Mouse (Mus musculus) cerebellum, adult 11-12 months (tissue): ENCODE data around the gene Lect2.

Source experiments
- DNase-seq: peaks from one replicate; pipeline ENCODE4 v3.0.0; 2022

The Lect2 gene

DNA sequence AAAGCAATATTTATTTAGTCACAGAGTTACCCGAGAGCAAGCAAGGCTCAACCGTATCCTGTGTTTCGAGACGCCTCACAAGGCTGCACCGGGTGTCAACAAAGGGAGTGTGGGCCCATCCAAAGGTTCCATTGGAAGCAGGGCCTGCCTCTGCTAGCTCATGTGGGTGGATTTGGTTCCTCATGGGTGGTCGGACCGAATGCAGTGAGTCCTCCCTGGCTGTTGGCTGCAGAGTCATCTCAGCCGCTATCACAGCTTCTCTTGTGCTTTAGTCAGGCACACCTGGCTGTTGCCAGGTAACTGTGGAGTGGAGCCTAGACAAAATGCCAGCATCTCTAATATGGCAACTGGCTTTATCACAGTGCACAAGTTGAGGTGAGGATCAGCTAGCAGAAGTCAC is 47.7 kb downstream of the Lect2 start:
- DNase-seq: no peak

DNA sequence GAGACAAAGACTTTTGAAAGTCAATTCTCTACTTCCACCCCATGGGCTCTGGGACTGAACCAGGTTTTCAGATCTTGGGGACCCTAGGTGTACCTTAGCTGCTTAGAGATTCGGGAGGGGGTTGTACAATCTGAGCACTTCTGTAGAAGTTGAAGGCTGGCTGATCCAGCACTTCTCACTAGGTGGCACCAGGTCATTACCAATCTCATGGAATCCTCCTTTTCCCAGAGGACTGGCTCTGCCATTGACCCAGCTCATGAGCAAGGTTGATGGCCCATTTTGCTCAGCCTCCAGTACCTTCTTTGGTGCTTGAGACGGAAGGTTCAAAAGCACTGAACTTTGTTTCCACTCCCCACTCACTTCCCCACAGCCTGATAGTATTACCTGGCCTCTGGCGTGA is 48.2 kb downstream of the Lect2 start:
- DNase-seq: no peak

DNA sequence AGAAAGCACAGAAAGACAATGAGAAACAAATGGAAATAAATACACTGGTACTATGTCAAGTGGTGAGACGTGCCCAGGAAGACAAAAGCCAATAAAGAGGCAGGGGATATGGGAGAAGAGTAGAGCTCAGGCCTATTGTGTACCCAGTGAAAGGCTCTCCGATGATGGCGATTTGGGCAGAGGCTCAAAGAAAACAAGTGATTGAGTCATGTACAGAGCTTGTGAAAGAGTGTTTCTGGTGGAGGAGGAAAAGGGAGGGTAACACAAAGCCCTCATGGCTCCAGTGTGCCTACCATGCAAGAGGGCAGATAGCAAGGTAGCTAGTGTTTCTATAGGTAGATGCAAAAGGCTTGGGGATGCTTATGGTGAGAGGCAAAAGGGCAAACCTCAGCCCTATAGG is 53.9 kb downstream of the Lect2 start:
- DNase-seq: no peak
